ENCODE assay signal across 17 mouse cellular contexts in genomic region chr17:28824896-28825295, GRCm38 (mm10). TPM values are rescaled to one million over a fixed set of nuclear protein-coding genes. Genes with fewer than 3 reads are reported as not detected.
DNase-seq lines count a peak whose midpoint lies in the region; ATAC-seq and TF ChIP-seq lines count a peak whose summit lies in the region.
"Had no signal": no experiment of that assay in that cellular context is flagged by ENCODE, and none has a peak within 500 bp of the region (broad histone marks: within the 10 kb centered on the region; RNA-seq: fewer than 3 reads in every experiment).

No protein-coding gene starts in this region.

- WGBS in heart, embryonic 15.5 days, result 72% methylated on average over 6 of the region's 6 CpGs
- 72% methylated on average over 6 of the region's 6 CpGs for WGBS in stomach, postnatal 0 days

- H3K27me3 ChIP-seq in heart, embryonic 15.5 days, result no peaks in the 10 kb centered on the region
- H3K27me3 ChIP-seq in stomach, postnatal 0 days (ENCODE audit: control insufficient read depth, insufficient read depth, low read length), result no peaks in the 10 kb centered on the region
- H3K27me3 ChIP-seq: hindbrain, embryonic 15.5 days; limb, embryonic 12.5 days; neural tube, embryonic 12.5 days had no signal

- H3K36me3 ChIP-seq in heart, embryonic 15.5 days, result peaks cover 64% of the 10 kb centered on the region
- H3K36me3 ChIP-seq in stomach, postnatal 0 days (ENCODE audit: control insufficient read depth, insufficient read depth, low read length), result peaks cover 38% of the 10 kb centered on the region

- peaks cover 12% of the 10 kb centered on the region for H3K4me1 ChIP-seq in heart, embryonic 15.5 days (replicated peaks)
- H3K4me1 ChIP-seq in stomach, postnatal 0 days (replicated peaks; ENCODE audit: control insufficient read depth, insufficient read depth), result no peaks in the 10 kb centered on the region
- H3K4me1 ChIP-seq: hindbrain, embryonic 15.5 days; limb, embryonic 12.5 days; neural tube, embryonic 12.5 days had no signal

- no peak for ATAC-seq in heart, embryonic 15.5 days (replicated peaks; ENCODE audit: insufficient number of reproducible peaks, insufficient read depth, low FRiP score, low read depth)
- no peak for ATAC-seq in stomach, postnatal 0 days (ENCODE audit: low FRiP score, low TSS enrichment)
- ATAC-seq: CD4-positive, CD25-positive, alpha-beta regulatory T cell, adult 4 months had no signal

- H3K4me2 ChIP-seq in heart, embryonic 15.5 days, result no peak overlapping the region
- no peak overlapping the region for H3K4me2 ChIP-seq in stomach, postnatal 0 days (replicated peaks; ENCODE audit: low read depth)
- H3K4me2 ChIP-seq: hindbrain, embryonic 15.5 days; limb, embryonic 12.5 days; neural tube, embryonic 12.5 days had no signal

- no peak overlapping the region for H3K4me3 ChIP-seq in heart, embryonic 15.5 days
- no peak overlapping the region for H3K4me3 ChIP-seq in stomach, postnatal 0 days (ENCODE audit: low read depth, low read length)
- H3K4me3 ChIP-seq: gastrocnemius, adult 2 months; hindbrain, embryonic 15.5 days; limb, embryonic 12.5 days; neural tube, embryonic 12.5 days had no signal

- peak overlapping the region; percentile 48; the same call in 1 of the 2 replicates for H3K27ac ChIP-seq in heart, embryonic 15.5 days
- H3K27ac ChIP-seq in stomach, postnatal 0 days (replicated peaks), result peak overlapping the region; percentile 13; the same call in 1 of the 2 replicates
- H3K27ac ChIP-seq: hindbrain, embryonic 15.5 days; kidney, postnatal 0 days; limb, embryonic 12.5 days; neural tube, embryonic 12.5 days had no signal

- H3K9ac ChIP-seq in heart, embryonic 15.5 days, result no peak overlapping the region; the same call in 1 of the 2 replicates
- H3K9ac ChIP-seq in stomach, postnatal 0 days (ENCODE audit: low read length), result no peak overlapping the region
- H3K9ac ChIP-seq: hindbrain, embryonic 15.5 days; limb, embryonic 12.5 days; neural tube, embryonic 12.5 days had no signal

- intact Hi-C loops in heart, postnatal 10 days (cut with DNase I), result no loop called here
- intact Hi-C loops in left cerebral cortex, postnatal 36 days (cut with DNase I), result loop anchor here (5.0 kb wide), 1 partner anchor 52 kb away; no protein-coding TSS in a partner anchor

- no peak for TF ChIP-seq CTCF in stomach, postnatal 0 days (IDR thresholded peaks at IDR 0.05; ENCODE audit: low read depth)

- H3K9me3 ChIP-seq in heart, embryonic 15.5 days (replicated peaks), result no peaks in the 10 kb centered on the region
- H3K9me3 ChIP-seq in stomach, postnatal 0 days (ENCODE audit: control insufficient read depth, low read length), result no peaks in the 10 kb centered on the region
- H3K9me3 ChIP-seq: hindbrain, embryonic 15.5 days; limb, embryonic 12.5 days; neural tube, embryonic 12.5 days had no signal

- no peak for TF ChIP-seq EP300 in stomach, postnatal 0 days (optimal IDR thresholded peaks at IDR 0.05)

- no peak for DNase-seq in heart, postnatal 10 days
- peak; percentile 57 to 74 for DNase-seq in right cerebral cortex, adult 2 months (ENCODE audit: low spot score in 2 of 2)
- no peak for DNase-seq in right cerebral cortex, postnatal 4 days
- DNase-seq in left cerebral cortex, postnatal 36 days (ENCODE audit: low spot score in 2 of 2), result peak; percentile 48 to 62
- no peak for DNase-seq in stomach, postnatal 0 days (ENCODE audit: low spot score)
- DNase-seq in neural tube, embryonic 10.5 days (ENCODE audit: extremely low spot score, low spot score), result no peak
- DNase-seq in kidney, postnatal 4 days, result no peak
- DNase-seq: gastrocnemius, adult 2 months; lung, postnatal 4 days; midbrain, embryonic 14.5 days had no signal

RNA-seq across cellular contexts. Expression of gene Brpf3, which starts 24.0 kb away (rescaled TPM):
- polyA plus RNA-seq in heart, embryonic 15.5 days (2015; fragmentation: Nextera tagmentation; extraction: Ambion mirVana), result 5.2 and 11.1 TPM in 2 replicates
- total RNA-seq in heart, postnatal 10 days (2021), result 10 to 100 TPM; 15.2 to 22.3 TPM
- total RNA-seq in left cerebral cortex, postnatal 36 days (2021), result 10 to 100 TPM; 44.2 to 54.7 TPM
- polyA plus RNA-seq in stomach, postnatal 0 days (2015; fragmentation: Nextera tagmentation; extraction: Ambion mirVana), result 5.2 and 5.7 TPM in 2 replicates

RNA-seq across cellular contexts. Expression of gene Pnpla1, which starts 33.3 kb away (rescaled TPM):
- polyA plus RNA-seq in heart, embryonic 15.5 days (2015; fragmentation: Nextera tagmentation; extraction: Ambion mirVana), result not detected in 2 replicates
- not detected for total RNA-seq in heart, postnatal 10 days (2021)
- 1 to 10 TPM in 1 of 2 experiments, under 1 TPM in 1; 0.66 to 1.4 TPM for total RNA-seq in left cerebral cortex, postnatal 36 days (2021)
- 12.7 TPM in 2 replicates for polyA plus RNA-seq in stomach, postnatal 0 days (2015; fragmentation: Nextera tagmentation; extraction: Ambion mirVana)
- total RNA-seq: common myeloid progenitor, adult 5-6 weeks; gastrocnemius, adult 2 months had no signal
- polyA plus RNA-seq: CD4-positive, CD25-positive, alpha-beta regulatory T cell, adult 4 months; kidney, postnatal 0 days; limb, embryonic 12.5 days; midbrain, embryonic 14.5 days; neural tube, embryonic 12.5 days had no signal

RNA-seq across cellular contexts. Expression of gene Mapk13, which starts 55.8 kb away (rescaled TPM):
- polyA plus RNA-seq in heart, embryonic 15.5 days (2015; fragmentation: Nextera tagmentation; extraction: Ambion mirVana), result 3.6 and 8.6 TPM in 2 replicates
- 1 to 10 TPM in 1 of 2 experiments, under 1 TPM in 1; 0.45 to 1.1 TPM for total RNA-seq in heart, postnatal 10 days (2021)
- 1 to 10 TPM; 1.1 to 1.5 TPM for total RNA-seq in left cerebral cortex, postnatal 36 days (2021)
- 211 and 220 TPM in 2 replicates for polyA plus RNA-seq in stomach, postnatal 0 days (2015; fragmentation: Nextera tagmentation; extraction: Ambion mirVana)
- polyA plus RNA-seq: CD4-positive, CD25-positive, alpha-beta regulatory T cell, adult 4 months had no signal

Comparison
In these comparisons a context has a peak if more than half of its experiments do, and no peak if none do; other contexts are left out.
1. DNase-seq: peak in right cerebral cortex, adult 2 months (2 of 2) and left cerebral cortex, postnatal 36 days (2 of 2); none in heart, postnatal 10 days (0 of 2), right cerebral cortex, postnatal 4 days (single experiment), stomach, postnatal 0 days (single experiment), neural tube, embryonic 10.5 days (single experiment) and kidney, postnatal 4 days (0 of 2).